Mouse (Mus musculus): ENCODE results near the gene Farp1. TPM values are rescaled to one million over a fixed set of nuclear protein-coding genes. Genes with fewer than 3 reads are reported as not detected.
A peak's percentile ranks its signal among the peaks of the same experiment; 100 is the strongest.
"Not testable (repeated sequence)": the region's sequence is repeated elsewhere in the genome, so short reads cannot be mapped to it uniquely, and the experiment has no call there.

The Farp1 gene
- polyA plus RNA-seq, 1 experiment from 2014 or later, result 22.0 TPM

DNA sequence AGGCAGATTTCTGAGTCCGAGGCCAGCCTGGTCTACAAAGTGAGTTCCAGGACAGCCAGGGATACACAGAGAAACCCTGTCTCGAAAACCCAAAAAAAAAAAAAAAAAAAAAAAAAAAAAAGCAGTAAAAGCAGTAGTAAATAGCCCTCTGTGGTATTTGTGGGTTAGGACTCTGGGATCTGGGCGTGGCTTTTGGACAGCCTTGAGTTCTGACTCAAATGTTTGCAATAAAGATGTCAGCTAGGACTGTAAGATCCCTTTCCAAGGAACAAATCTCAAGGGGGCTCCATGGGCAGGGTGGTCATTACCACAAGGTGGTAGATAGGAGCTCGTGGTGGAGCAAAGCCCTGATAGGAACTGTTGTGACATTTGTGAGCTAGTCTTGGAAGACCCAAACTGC lies 16.0 kb downstream of the Farp1 start:
- not testable (repeated sequence) for H3K9me3 ChIP-seq (ENCODE audit: control insufficient read depth, low read length); H3K4me2 ChIP-seq (ENCODE audit: low read depth, low read length); H3K27me3 ChIP-seq (ENCODE audit: control insufficient read depth, insufficient read depth, low read depth, low read length); H3K36me3 ChIP-seq (ENCODE audit: control insufficient read depth, insufficient read depth, low read length); H3K9ac ChIP-seq (ENCODE audit: low read length); H3K27ac ChIP-seq (ENCODE audit: low read length); ATAC-seq (ENCODE audit: low read depth); H3K4me3 ChIP-seq (ENCODE audit: low read length)
- 74% methylated on average over 2 of the region's 4 CpGs for WGBS
- H3K4me1 ChIP-seq (replicated peaks; ENCODE audit: control insufficient read depth, insufficient read depth, low read length), result peaks cover 32% of the 10 kb centered on the region

DNA sequence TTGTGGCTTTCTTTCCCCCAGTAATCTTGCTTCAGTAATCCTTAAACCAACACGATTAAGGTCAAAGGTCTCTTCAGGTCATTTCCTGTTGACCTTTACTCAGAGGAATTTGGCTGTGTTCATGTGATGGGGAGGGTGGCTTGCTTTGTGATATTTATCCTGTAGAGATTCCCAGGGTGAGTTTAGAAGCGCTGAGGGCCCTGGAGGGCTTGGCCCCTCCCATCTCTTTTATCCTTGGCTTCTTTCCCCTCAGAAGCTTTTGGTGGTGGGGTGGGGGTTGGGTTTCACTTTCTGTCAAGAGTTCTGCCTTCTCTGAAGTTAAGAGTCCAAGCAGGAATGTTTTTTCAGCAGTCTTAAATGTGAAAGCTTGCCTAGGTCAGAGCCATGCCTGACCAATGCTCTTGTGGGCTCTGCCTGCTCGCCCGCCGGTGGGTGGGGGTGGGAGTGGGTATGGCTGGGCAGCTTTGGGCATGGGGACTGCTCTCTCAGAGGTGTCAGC lies 18.1 kb downstream of the Farp1 start:
- peak overlapping the region; percentile 24; the same call in 1 of the 2 replicates for H3K4me3 ChIP-seq (ENCODE audit: low read length)
- H3K9ac ChIP-seq (ENCODE audit: low read length), result peak overlapping the region; percentile 61
- H3K27me3 ChIP-seq (ENCODE audit: control insufficient read depth, insufficient read depth, low read depth, low read length), result no peaks in the 10 kb centered on the region
- H3K27ac ChIP-seq (ENCODE audit: low read length), result peak overlapping the region; percentile 92
- ATAC-seq (ENCODE audit: low read depth), result peak; percentile 80
- H3K36me3 ChIP-seq (ENCODE audit: control insufficient read depth, insufficient read depth, low read length), result no peaks in the 10 kb centered on the region
- H3K9me3 ChIP-seq (ENCODE audit: control insufficient read depth, low read length), result no peaks in the 10 kb centered on the region
- WGBS, result 2% methylated on average over 5 of the region's 5 CpGs
- H3K4me2 ChIP-seq (ENCODE audit: low read depth, low read length), result peak overlapping the region; percentile 51
- peaks cover 32% of the 10 kb centered on the region for H3K4me1 ChIP-seq (replicated peaks; ENCODE audit: control insufficient read depth, insufficient read depth, low read length)

DNA sequence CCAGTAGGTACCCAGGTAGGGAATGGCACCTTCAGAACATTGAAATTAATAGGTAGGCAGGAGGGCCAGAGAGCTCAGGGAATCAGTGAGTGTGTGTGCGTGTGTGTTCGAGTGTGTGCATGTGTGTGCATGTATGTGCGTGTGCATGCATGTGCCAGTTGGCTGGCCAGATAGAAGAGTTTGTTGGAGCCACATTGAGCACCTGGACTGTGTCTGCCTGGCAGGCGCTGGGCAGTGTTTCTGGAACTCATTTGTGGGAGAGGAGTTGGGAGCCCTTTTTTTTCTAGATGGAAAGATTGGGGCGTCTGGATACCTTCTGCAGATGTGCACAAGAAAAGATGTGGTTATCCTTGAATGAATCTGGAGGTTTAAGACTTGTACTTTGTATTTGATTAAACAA lies 19.1 kb downstream of the Farp1 start:
- H3K4me3 ChIP-seq (ENCODE audit: low read length), result no peak overlapping the region
- no peak overlapping the region for H3K4me2 ChIP-seq (ENCODE audit: low read depth, low read length)
- H3K27me3 ChIP-seq (ENCODE audit: control insufficient read depth, insufficient read depth, low read depth, low read length), result no peaks in the 10 kb centered on the region
- peaks cover 32% of the 10 kb centered on the region for H3K4me1 ChIP-seq (replicated peaks; ENCODE audit: control insufficient read depth, insufficient read depth, low read length)
- peak overlapping the region; percentile 92 for H3K27ac ChIP-seq (ENCODE audit: low read length)
- H3K9ac ChIP-seq (ENCODE audit: low read length), result no peak overlapping the region
- H3K9me3 ChIP-seq (ENCODE audit: control insufficient read depth, low read length), result no peaks in the 10 kb centered on the region
- H3K36me3 ChIP-seq (ENCODE audit: control insufficient read depth, insufficient read depth, low read length), result no peaks in the 10 kb centered on the region
- WGBS, result 79% methylated on average over 5 of the region's 5 CpGs
- ATAC-seq (ENCODE audit: low read depth), result no peak

DNA sequence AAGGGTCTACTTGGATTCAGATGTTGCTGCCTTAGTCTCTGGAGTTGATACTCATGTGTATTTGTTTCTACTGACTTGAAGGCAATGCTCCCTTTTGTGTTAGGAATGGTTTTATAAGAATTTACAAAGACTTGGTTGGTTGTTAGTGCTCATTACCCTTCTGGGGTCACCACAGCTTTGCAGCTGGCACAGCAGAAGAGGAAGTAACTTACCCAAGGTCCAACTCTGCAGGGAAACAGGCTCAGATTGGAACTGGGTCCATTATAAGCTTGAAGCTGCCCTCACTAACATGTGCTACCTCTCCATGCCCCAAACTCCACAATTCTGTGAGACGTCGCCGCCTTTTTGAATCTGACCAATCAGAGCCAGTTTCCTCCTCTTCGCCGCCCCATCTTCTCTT lies 22.8 kb downstream of the Farp1 start:
- H3K27ac ChIP-seq (ENCODE audit: low read length), result no peak overlapping the region
- no peak overlapping the region for H3K9ac ChIP-seq (ENCODE audit: low read length)
- H3K4me1 ChIP-seq (replicated peaks; ENCODE audit: control insufficient read depth, insufficient read depth, low read length), result peaks cover 51% of the 10 kb centered on the region
- 96% methylated on average over 5 of the region's 5 CpGs for WGBS
- H3K4me2 ChIP-seq (ENCODE audit: low read depth, low read length), result no peak overlapping the region
- H3K4me3 ChIP-seq (ENCODE audit: low read length), result no peak overlapping the region
- no peaks in the 10 kb centered on the region for H3K27me3 ChIP-seq (ENCODE audit: control insufficient read depth, insufficient read depth, low read depth, low read length)
- no peak for ATAC-seq (ENCODE audit: low read depth)
- no peaks in the 10 kb centered on the region for H3K9me3 ChIP-seq (ENCODE audit: control insufficient read depth, low read length)
- H3K36me3 ChIP-seq (ENCODE audit: control insufficient read depth, insufficient read depth, low read length), result no peaks in the 10 kb centered on the region

DNA sequence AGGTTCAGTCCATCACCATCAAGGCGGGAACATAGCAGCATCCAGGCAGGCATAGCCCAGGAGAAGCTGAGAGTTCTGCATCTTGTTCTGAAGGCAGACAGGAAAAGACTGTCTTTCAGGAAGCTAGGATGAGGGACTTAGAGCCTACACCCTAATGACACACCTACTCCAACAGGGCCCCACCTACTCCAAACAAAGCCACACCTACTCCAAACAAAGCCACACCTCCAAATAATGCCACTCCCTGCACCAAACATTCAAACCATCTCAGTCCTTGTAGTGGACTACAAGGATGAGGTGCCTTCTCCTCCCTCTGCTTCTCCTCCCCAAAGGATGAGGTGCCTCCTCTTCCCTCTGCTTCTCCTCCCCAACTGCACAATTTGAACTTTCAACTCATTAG lies 23.5 kb downstream of the Farp1 start:
- no peak overlapping the region for H3K4me2 ChIP-seq (ENCODE audit: low read depth, low read length)
- no peaks in the 10 kb centered on the region for H3K27me3 ChIP-seq (ENCODE audit: control insufficient read depth, insufficient read depth, low read depth, low read length)
- H3K27ac ChIP-seq (ENCODE audit: low read length), result no peak overlapping the region
- no peak overlapping the region for H3K4me3 ChIP-seq (ENCODE audit: low read length)
- peaks cover 52% of the 10 kb centered on the region for H3K4me1 ChIP-seq (replicated peaks; ENCODE audit: control insufficient read depth, insufficient read depth, low read length)
- WGBS, result 96% methylated on average over 1 of the region's 1 CpGs
- ATAC-seq (ENCODE audit: low read depth), result no peak
- H3K9me3 ChIP-seq (ENCODE audit: control insufficient read depth, low read length), result no peaks in the 10 kb centered on the region
- no peak overlapping the region for H3K9ac ChIP-seq (ENCODE audit: low read length)
- no peaks in the 10 kb centered on the region for H3K36me3 ChIP-seq (ENCODE audit: control insufficient read depth, insufficient read depth, low read length)

DNA sequence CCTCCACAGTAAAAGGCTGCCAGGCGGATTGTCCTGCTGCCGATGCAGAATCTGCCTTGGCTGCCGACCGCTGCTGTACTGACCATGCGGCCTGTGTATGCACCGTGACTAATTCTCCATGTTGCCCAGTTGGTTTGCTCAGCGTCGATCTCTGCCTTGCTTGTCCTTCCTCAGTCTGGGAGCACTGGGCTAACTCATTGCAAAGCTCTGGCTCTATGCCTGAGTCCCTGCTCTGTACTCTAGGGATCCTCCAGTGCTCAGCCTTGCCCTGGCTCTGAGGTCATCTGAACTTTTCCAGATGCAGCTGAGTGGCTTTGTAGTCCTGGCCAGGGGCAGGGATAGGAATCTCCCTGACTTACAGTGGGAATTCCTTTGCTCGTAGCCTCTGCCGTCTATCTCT lies 24.3 kb downstream of the Farp1 start:
- Histone ChIP-seq H3K4me1 (replicated peaks; ENCODE audit: control insufficient read depth, insufficient read depth, low read length) (peaks cover 52% of the 10 kb centered on the region), H3K27ac (ENCODE audit: low read length) (0 out of 2 replicates have a peak overlapping the region, but pooled peaks have one; percentile 16), H3K27me3 (ENCODE audit: control insufficient read depth, insufficient read depth, low read depth, low read length) (no peaks in the 10 kb centered on the region), H3K9me3 (ENCODE audit: control insufficient read depth, low read length) (no peaks in the 10 kb centered on the region), H3K36me3 (ENCODE audit: control insufficient read depth, insufficient read depth, low read length) (no peaks in the 10 kb centered on the region), H3K4me3 (ENCODE audit: low read length) (no peak overlapping the region), H3K9ac (ENCODE audit: low read length) (no peak overlapping the region), H3K4me2 (ENCODE audit: low read depth, low read length) (no peak overlapping the region)
- ATAC-seq (ENCODE audit: low read depth), result no peak
- 60% methylated on average over 10 of the region's 10 CpGs for WGBS

DNA sequence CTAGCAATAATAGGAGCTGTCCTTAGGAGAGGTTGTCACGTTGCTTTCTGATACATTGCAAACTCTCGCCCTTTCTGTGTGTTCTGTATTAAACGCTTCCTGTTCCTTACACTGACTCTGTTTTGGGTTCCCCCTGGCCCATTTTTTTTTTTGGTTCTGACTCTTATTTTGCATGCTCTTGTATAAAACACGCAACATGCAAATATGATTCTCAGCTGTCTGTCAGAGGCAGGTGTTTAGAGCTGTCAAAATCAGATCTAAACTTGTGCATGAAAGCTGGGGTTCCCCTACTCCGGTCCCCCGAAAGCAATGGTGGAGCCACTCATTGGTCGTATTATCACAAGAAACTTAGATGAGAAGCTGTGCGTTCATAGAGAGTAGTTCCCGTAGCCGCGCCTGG lies 25.5 kb downstream of the Farp1 start:
- H3K9ac ChIP-seq (ENCODE audit: low read length), result no peak overlapping the region
- no peaks in the 10 kb centered on the region for H3K9me3 ChIP-seq (ENCODE audit: control insufficient read depth, low read length)
- peaks cover 51% of the 10 kb centered on the region for H3K4me1 ChIP-seq (replicated peaks; ENCODE audit: control insufficient read depth, insufficient read depth, low read length)
- H3K27ac ChIP-seq (ENCODE audit: low read length), result no peak overlapping the region
- no peaks in the 10 kb centered on the region for H3K27me3 ChIP-seq (ENCODE audit: control insufficient read depth, insufficient read depth, low read depth, low read length)
- no peak overlapping the region for H3K4me3 ChIP-seq (ENCODE audit: low read length)
- 60% methylated on average over 11 of the region's 11 CpGs for WGBS
- H3K36me3 ChIP-seq (ENCODE audit: control insufficient read depth, insufficient read depth, low read length), result no peaks in the 10 kb centered on the region; the same call in 1 of the 2 replicates
- no peak for ATAC-seq (ENCODE audit: low read depth)
- H3K4me2 ChIP-seq (ENCODE audit: low read depth, low read length), result no peak overlapping the region

DNA sequence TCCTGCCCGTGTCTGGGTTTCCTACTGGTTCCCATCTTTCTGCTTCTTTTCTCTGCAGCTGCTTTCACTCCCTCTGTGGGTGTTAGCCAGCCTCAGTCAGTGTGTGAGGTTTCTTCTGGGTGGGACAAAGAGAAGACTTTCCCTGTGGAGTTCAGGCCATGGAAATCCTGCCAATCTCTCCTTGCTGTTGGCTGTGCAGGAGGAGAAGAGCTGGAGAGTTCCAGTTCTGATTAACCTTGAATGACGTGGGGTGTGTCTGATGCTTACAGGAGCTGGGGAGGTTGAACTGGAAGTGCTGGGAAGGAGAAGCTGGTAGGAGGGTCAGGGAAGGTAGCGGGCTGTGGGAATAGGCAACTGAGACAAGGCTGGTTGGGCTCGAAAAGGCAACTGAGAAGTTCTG lies 26.7 kb downstream of the Farp1 start:
- H3K4me3 ChIP-seq (ENCODE audit: low read length), result no peak overlapping the region
- H3K27me3 ChIP-seq (ENCODE audit: control insufficient read depth, insufficient read depth, low read depth, low read length), result no peaks in the 10 kb centered on the region
- peaks cover 5% of the 10 kb centered on the region; the same call in 1 of the 2 replicates for H3K36me3 ChIP-seq (ENCODE audit: control insufficient read depth, insufficient read depth, low read length)
- ATAC-seq (ENCODE audit: low read depth), result peak; percentile 27
- H3K4me2 ChIP-seq (ENCODE audit: low read depth, low read length), result peak overlapping the region; percentile 38
- H3K9me3 ChIP-seq (ENCODE audit: control insufficient read depth, low read length), result no peaks in the 10 kb centered on the region
- peaks cover 49% of the 10 kb centered on the region for H3K4me1 ChIP-seq (replicated peaks; ENCODE audit: control insufficient read depth, insufficient read depth, low read length)
- H3K27ac ChIP-seq (ENCODE audit: low read length), result peak overlapping the region; percentile 77; the same call in 1 of the 2 replicates
- WGBS, result 43% methylated on average over 4 of the region's 4 CpGs
- 0 out of 2 replicates have a peak overlapping the region, but pooled peaks have one; percentile 10 for H3K9ac ChIP-seq (ENCODE audit: low read length)

DNA sequence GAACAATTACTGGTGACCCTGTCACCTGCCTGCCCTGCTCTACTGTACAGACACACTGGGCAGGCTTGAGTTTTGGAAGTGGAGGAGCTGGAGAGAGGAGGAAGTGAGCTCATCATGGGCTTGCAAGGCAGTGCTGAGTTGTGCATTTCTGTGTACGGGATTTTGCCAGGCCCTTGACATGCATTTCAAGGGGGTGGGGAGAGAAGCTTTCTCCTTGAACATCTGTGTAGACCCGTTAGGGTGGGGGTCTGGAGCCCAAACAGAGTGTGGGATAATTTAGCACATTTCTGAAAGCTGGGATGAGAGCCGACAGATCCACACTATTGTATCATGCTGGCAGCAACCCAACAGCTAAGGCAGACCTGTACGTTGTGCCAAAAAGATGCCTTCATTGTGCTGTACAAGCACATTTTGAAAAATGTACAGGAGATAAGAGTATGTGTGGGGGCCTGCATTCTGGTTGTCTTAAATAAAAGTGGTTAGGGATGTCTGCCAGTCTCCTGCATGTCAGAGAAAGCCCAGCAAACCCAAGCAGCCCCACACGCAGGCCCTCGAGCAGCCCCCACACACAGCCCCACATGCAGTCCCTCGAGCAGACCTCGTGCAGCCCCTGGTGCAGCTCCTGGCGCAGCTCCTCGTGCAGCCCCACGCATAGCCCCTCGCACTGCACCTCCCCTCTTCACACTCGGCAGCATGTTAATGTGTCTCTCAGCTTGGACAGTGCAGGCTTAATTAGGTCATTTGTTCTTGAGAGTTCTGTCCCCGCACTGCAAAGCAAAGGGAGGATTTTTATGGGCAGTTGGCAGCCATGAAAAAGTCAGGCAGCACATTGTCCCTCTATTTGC lies 27.5 kb downstream of the Farp1 start:
- H3K4me2 ChIP-seq (ENCODE audit: low read depth, low read length), result peak overlapping the region; percentile 38
- H3K27ac ChIP-seq (ENCODE audit: low read length), result peak overlapping the region; percentile 77
- peaks cover 5% of the 10 kb centered on the region; the same call in 1 of the 2 replicates for H3K36me3 ChIP-seq (ENCODE audit: control insufficient read depth, insufficient read depth, low read length)
- H3K9ac ChIP-seq (ENCODE audit: low read length), result peak overlapping the region; percentile 41
- H3K4me3 ChIP-seq (ENCODE audit: low read length), result no peak overlapping the region
- H3K9me3 ChIP-seq (ENCODE audit: control insufficient read depth, low read length), result no peaks in the 10 kb centered on the region
- no peaks in the 10 kb centered on the region for H3K27me3 ChIP-seq (ENCODE audit: control insufficient read depth, insufficient read depth, low read depth, low read length)
- WGBS, result 20% methylated on average over 14 of the region's 14 CpGs
- H3K4me1 ChIP-seq (replicated peaks; ENCODE audit: control insufficient read depth, insufficient read depth, low read length), result peaks cover 49% of the 10 kb centered on the region
- peak; percentile 84 for ATAC-seq (ENCODE audit: low read depth)
